Comparison of ENCODE assay signal across 8 mouse cellular contexts in the genomic region with DNA sequence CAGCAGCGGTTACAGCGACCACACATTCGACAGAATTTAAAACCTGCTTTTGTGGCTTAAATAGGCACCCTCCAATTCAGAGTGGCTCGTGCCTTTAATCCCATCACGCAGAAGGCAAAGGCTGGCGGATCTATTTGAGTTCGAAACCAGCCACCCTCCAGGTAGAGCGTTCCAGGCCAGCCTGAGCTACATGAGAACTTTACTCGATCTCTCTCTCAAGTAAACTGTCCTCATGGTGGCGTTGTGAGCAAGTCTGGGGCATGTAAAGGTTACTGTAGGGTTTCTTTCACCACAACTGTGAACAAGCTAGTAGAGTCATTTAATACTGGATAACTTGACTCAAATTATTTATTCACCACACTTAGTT. TPM values are rescaled to one million over a fixed set of nuclear protein-coding genes. Genes with fewer than 3 reads are reported as not detected.
A peak's percentile ranks its signal among the peaks of the same experiment; 100 is the strongest.
DNase-seq lines count a peak whose midpoint lies in the region; ATAC-seq lines count a peak whose summit lies in the region.

No protein-coding gene starts in this region.

- peak overlapping the region; percentile 97 for H3K27ac ChIP-seq in kidney, embryonic 15.5 days
- peak overlapping the region; percentile 95 for H3K27ac ChIP-seq in limb, embryonic 12.5 days
- H3K27ac ChIP-seq in midbrain, embryonic 15.5 days = peak overlapping the region; percentile 66

- H3K4me3 ChIP-seq in kidney, embryonic 15.5 days (replicated peaks) = peak overlapping the region; percentile 87
- H3K4me3 ChIP-seq in limb, embryonic 12.5 days (replicated peaks) = peak overlapping the region; percentile 83
- H3K4me3 ChIP-seq in midbrain, embryonic 15.5 days = peak overlapping the region; percentile 49

- DNase-seq in kidney, postnatal 4 days = no peak
- DNase-seq in MN1 (ENCODE audit: low spot score) = peak; percentile 74
- DNase-seq in adrenal gland, postnatal 4 days (ENCODE audit: low spot score in 2 of 2) = no peak
- no peak for DNase-seq in right cerebral cortex, adult 2 months (ENCODE audit: low spot score in 2 of 2)

- no peaks in the 10 kb centered on the region for H3K27me3 ChIP-seq in kidney, embryonic 15.5 days
- no peaks in the 10 kb centered on the region for H3K27me3 ChIP-seq in limb, embryonic 12.5 days
- H3K27me3 ChIP-seq in midbrain, embryonic 15.5 days (replicated peaks) = no peaks in the 10 kb centered on the region; the same call in 1 of the 2 replicates

- 0 out of 2 replicates have a peak, but pooled peaks have one; percentile 37 for ATAC-seq in kidney, embryonic 15.5 days (replicated peaks; ENCODE audit: low FRiP score)
- peak; percentile 59 for ATAC-seq in erythroid progenitor cell, adult 5-6 weeks (replicated peaks; ENCODE audit: low FRiP score, poor library complexity, severe bottlenecking)
- no peak for ATAC-seq in limb, embryonic 12.5 days (ENCODE audit: insufficient number of reproducible peaks, insufficient read depth, low FRiP score, low TSS enrichment, low read depth)
- peak; percentile 14; the same call in 1 of the 2 replicates for ATAC-seq in midbrain, embryonic 15.5 days (replicated peaks)

- WGBS in kidney, embryonic 15.5 days = 1% methylated on average over 10 of the region's 10 CpGs
- WGBS in limb, embryonic 12.5 days = 2% methylated on average over 10 of the region's 10 CpGs
- 1% methylated on average over 10 of the region's 10 CpGs for WGBS in midbrain, embryonic 15.5 days

- no peaks in the 10 kb centered on the region for H3K9me3 ChIP-seq in kidney, embryonic 15.5 days (replicated peaks)
- no peaks in the 10 kb centered on the region for H3K9me3 ChIP-seq in limb, embryonic 12.5 days
- no peaks in the 10 kb centered on the region for H3K9me3 ChIP-seq in midbrain, embryonic 15.5 days

- peaks cover 33% of the 10 kb centered on the region for H3K4me1 ChIP-seq in kidney, embryonic 15.5 days
- H3K4me1 ChIP-seq in limb, embryonic 12.5 days (replicated peaks) = peaks cover 27% of the 10 kb centered on the region
- peaks cover 18% of the 10 kb centered on the region for H3K4me1 ChIP-seq in midbrain, embryonic 15.5 days

- H3K9ac ChIP-seq in kidney, embryonic 15.5 days = peak overlapping the region; percentile 55
- H3K9ac ChIP-seq in limb, embryonic 12.5 days (replicated peaks) = peak overlapping the region; percentile 78
- H3K9ac ChIP-seq in midbrain, embryonic 15.5 days = peak overlapping the region; percentile 37

- H3K36me3 ChIP-seq in kidney, embryonic 15.5 days = 0 out of 2 replicates have a peak, but pooled peaks cover 6% of the 10 kb centered on the region
- H3K36me3 ChIP-seq in limb, embryonic 12.5 days = peaks cover 20% of the 10 kb centered on the region
- H3K36me3 ChIP-seq in midbrain, embryonic 15.5 days (replicated peaks) = no peaks in the 10 kb centered on the region

- peak overlapping the region; percentile 71 for H3K4me2 ChIP-seq in kidney, embryonic 15.5 days
- H3K4me2 ChIP-seq in limb, embryonic 12.5 days = peak overlapping the region; percentile 74
- H3K4me2 ChIP-seq in midbrain, embryonic 15.5 days = peak overlapping the region; percentile 78

RNA-seq across cellular contexts. Expression of a gene that starts 0.4 kb away (rescaled TPM):
- 10.7 and 12.4 TPM in 2 replicates for polyA plus RNA-seq in kidney, embryonic 15.5 days (2015; fragmentation: Nextera tagmentation; extraction: Ambion mirVana)
- total RNA-seq in erythroid progenitor cell, adult 5-6 weeks (2015; ENCODE audit: low replicate concordance) = 174 and 202 TPM in 2 replicates
- 136 and 165 TPM in 2 replicates for total RNA-seq in erythroid progenitor cell, adult 5-6 weeks (2017; ENCODE audit: low replicate concordance)
- polyA plus RNA-seq in limb, embryonic 12.5 days (2016; fragmentation: Nextera tagmentation; extraction: Ambion mirVana) = 10.3 and 13.1 TPM in 2 replicates
- polyA plus RNA-seq in midbrain, embryonic 15.5 days (2015; fragmentation: Nextera tagmentation; extraction: Ambion mirVana) = 1.8 and 2.4 TPM in 2 replicates
- total RNA-seq in adrenal gland, postnatal 4 days (2021) = 10 to 100 TPM; 16.1 to 20.1 TPM

RNA-seq across cellular contexts. Expression of a gene that starts 21.2 kb away (rescaled TPM):
- polyA plus RNA-seq in kidney, embryonic 15.5 days (2015; fragmentation: Nextera tagmentation; extraction: Ambion mirVana) = 3.7 and 4.2 TPM in 2 replicates
- not detected in 2 replicates for total RNA-seq in erythroid progenitor cell, adult 5-6 weeks (2015; ENCODE audit: low replicate concordance)
- not detected in 2 replicates for total RNA-seq in erythroid progenitor cell, adult 5-6 weeks (2017; ENCODE audit: low replicate concordance)
- 1.3 and 1.6 TPM in 2 replicates for polyA plus RNA-seq in limb, embryonic 12.5 days (2016; fragmentation: Nextera tagmentation; extraction: Ambion mirVana)
- 11.7 and 14.0 TPM in 2 replicates for polyA plus RNA-seq in midbrain, embryonic 15.5 days (2015; fragmentation: Nextera tagmentation; extraction: Ambion mirVana)
- 10 to 100 TPM; 52.6 to 56.8 TPM for total RNA-seq in adrenal gland, postnatal 4 days (2021)

RNA-seq across cellular contexts. Expression of a gene that starts 24.6 kb away (rescaled TPM):
- 0.22 and 0.32 TPM in 2 replicates for polyA plus RNA-seq in kidney, embryonic 15.5 days (2015; fragmentation: Nextera tagmentation; extraction: Ambion mirVana)
- total RNA-seq in erythroid progenitor cell, adult 5-6 weeks (2015; ENCODE audit: low replicate concordance) = 31.0 and 38.9 TPM in 2 replicates
- total RNA-seq in erythroid progenitor cell, adult 5-6 weeks (2017; ENCODE audit: low replicate concordance) = 56.2 and 59.8 TPM in 2 replicates
- polyA plus RNA-seq in limb, embryonic 12.5 days (2016; fragmentation: Nextera tagmentation; extraction: Ambion mirVana) = 0.25 and 0.41 TPM in 2 replicates
- 0.14 and 0.25 TPM in 2 replicates for polyA plus RNA-seq in midbrain, embryonic 15.5 days (2015; fragmentation: Nextera tagmentation; extraction: Ambion mirVana)
- total RNA-seq in adrenal gland, postnatal 4 days (2021) = 1 to 10 TPM; 1.1 to 1.3 TPM

RNA-seq across cellular contexts. Expression of a gene that starts 40.4 kb away (rescaled TPM):
- not detected in 2 replicates for polyA plus RNA-seq in kidney, embryonic 15.5 days (2015; fragmentation: Nextera tagmentation; extraction: Ambion mirVana)
- total RNA-seq in erythroid progenitor cell, adult 5-6 weeks (2015; ENCODE audit: low replicate concordance) = not detected in 2 replicates
- total RNA-seq in erythroid progenitor cell, adult 5-6 weeks (2017; ENCODE audit: low replicate concordance) = not detected in 2 replicates
- polyA plus RNA-seq in limb, embryonic 12.5 days (2016; fragmentation: Nextera tagmentation; extraction: Ambion mirVana) = not detected in 2 replicates
- not detected in 2 replicates for polyA plus RNA-seq in midbrain, embryonic 15.5 days (2015; fragmentation: Nextera tagmentation; extraction: Ambion mirVana)
- not detected for total RNA-seq in adrenal gland, postnatal 4 days (2021)

RNA-seq across cellular contexts. Expression of a gene that starts 44.3 kb away (rescaled TPM):
- polyA plus RNA-seq in kidney, embryonic 15.5 days (2015; fragmentation: Nextera tagmentation; extraction: Ambion mirVana) = 1.2 and 1.7 TPM in 2 replicates
- not detected in 2 replicates for total RNA-seq in erythroid progenitor cell, adult 5-6 weeks (2015; ENCODE audit: low replicate concordance)
- 1.3 TPM in 1 of 2 replicates, not detected in the other for total RNA-seq in erythroid progenitor cell, adult 5-6 weeks (2017; ENCODE audit: low replicate concordance)
- polyA plus RNA-seq in limb, embryonic 12.5 days (2016; fragmentation: Nextera tagmentation; extraction: Ambion mirVana) = 0.99 and 1.1 TPM in 2 replicates
- 2.0 and 2.2 TPM in 2 replicates for polyA plus RNA-seq in midbrain, embryonic 15.5 days (2015; fragmentation: Nextera tagmentation; extraction: Ambion mirVana)
- 1 to 10 TPM in 1 of 2 experiments, under 1 TPM in 1; 0.82 to 1.0 TPM for total RNA-seq in adrenal gland, postnatal 4 days (2021)
